Mouse (Mus musculus) neutrophil, adult 65 days (primary cell): ENCODE results near the gene Ccdc34. TPM values are rescaled to one million over a fixed set of nuclear protein-coding genes. Genes with fewer than 3 reads are reported as not detected.

Experiments used
- total RNA-seq: library from RNA; stranded (reverse); gene quantifications from 2 replicates; pipeline ENCODE4 v1.2.4, GENCODE M21; 2023

The Ccdc34 gene
- total RNA-seq, result 9.1 and 9.3 TPM in 2 replicates

GRCm38 (mm10) chr2:110017616-110018505, at the start of gene Ccdc34:
TSS of gene Ccdc34 (plus strand) at chr2:110017817.

Other genes starting within 250 kb of the Ccdc34 start
- gene Lin7c, start 127.0 kb upstream of the Ccdc34 start, total RNA-seq, result 81.8 and 91.1 TPM in 2 replicates
- 1.7 and 1.9 TPM in 2 replicates for gene Lgr4, start 100.2 kb upstream of the Ccdc34 start, total RNA-seq